Mouse (Mus musculus) cerebellum, adult 18-20 months (tissue): ENCODE data around the gene Gm17606.
A peak's percentile ranks its signal among the peaks of the same experiment; 100 is the strongest.

Experiments
- DNase-seq, 2 experiments: peaks; one replicate each; pipeline ENCODE4 v3.0.0; 2021

The Gm17606 gene

DNA sequence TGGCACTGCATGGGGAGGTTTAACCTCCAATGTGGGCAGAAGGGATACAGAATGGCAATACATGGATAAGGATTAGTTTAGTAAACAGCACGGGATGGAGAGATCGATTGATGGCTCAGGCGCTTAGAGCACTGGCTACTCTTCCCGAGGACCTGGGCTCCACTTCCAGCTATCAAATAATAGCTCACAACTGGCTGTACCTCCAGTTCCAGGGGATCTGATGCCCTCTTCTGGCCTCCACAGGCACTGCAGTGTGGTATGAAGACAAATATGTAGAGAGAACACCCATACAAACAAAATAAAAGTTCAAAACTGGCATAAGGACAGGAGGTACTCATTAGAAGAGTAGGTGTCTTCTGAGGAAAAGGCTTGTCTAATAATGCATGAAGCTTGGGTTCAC is 28.6 kb downstream of the Gm17606 start:
- DNase-seq = peak; percentile 63 to 64

DNA sequence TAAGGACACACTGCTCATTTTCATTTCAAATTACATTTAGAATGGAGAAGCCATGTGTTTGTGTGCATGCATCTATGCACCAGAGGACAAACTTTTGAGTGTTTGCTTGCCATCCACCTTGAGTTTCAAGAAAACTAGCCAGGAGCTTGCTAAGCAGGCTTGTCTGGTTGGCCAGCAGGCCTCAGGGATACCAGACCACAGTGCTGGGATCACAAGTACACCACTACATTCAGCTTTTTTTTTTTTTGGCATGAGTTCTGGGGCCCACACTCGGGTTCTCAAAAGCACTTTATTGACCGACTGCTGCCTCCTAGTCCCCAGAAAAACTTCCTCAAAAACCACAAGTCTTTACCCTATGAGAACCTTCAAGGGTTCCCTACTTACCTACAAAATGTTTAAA is 33.6 kb downstream of the Gm17606 start:
- no peak for DNase-seq

DNA sequence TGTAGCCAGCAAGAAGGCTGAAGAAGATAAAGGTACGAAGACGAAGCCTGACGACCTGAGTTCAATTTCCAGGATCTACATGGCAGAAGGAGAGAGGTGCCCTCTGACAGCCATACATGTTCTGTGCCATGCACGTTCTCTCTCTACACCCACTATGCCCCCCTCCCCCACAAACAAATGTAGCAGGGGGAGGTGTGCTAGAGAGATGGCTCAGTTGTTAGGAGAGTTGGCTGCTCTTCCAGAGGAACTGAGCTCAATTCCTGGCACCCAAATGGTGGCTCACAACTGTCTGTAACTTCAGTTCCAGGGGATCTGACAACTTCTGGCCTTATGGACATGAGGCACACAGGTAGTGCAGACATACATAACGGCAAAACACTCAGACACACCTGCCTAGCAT is 35.5 kb downstream of the Gm17606 start:
- DNase-seq = no peak

DNA sequence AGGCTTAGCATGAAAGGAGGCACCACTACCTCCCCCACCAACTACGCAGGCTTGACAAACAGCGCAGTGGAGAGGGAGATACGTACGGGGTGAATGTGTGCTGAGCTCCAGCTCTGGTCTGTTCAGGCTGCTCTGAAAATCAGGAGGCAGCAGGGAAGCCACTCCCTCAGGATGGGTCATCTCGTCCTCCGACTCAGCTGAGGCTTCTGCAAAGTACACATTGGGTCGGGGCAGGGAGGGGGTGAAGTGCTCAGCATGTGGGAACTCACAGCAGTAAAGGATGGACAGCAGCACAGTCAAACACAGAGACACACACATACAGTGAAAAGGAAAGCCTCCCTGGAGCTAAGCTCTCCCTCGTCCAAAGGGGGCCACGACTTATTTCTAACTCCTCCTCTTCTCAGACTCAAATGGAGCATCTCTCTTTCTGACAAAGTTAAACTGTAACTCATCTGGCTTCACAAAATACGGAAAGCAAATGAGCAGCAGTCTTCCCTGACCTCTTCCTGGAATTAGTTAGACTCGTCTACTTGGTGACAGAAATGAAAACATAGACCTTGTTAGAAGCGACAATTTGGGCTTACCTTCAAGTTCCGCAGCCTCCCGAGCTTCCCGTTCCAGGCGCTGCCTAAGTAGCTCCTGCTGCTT is 38.0 kb downstream of the Gm17606 start:
- no peak for DNase-seq

DNA sequence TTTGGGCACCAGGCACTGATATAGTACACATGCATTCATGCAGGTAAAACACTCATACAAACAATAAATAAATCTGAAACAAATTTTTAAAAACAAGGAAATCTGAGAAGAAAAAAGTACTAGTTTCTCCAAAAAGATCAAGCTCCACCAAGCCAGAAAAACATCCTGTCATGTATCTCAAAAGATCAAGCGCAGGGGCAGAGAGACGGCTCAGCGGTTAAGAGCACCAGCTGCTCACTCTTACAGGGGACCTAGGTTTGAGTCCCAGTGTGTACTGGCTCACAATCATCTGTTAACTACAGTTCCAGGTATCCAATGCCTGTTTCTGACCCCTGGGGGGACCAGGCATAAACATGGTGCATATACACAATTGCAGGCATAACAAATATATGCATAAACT is 41.6 kb downstream of the Gm17606 start:
- DNase-seq = no peak

DNA sequence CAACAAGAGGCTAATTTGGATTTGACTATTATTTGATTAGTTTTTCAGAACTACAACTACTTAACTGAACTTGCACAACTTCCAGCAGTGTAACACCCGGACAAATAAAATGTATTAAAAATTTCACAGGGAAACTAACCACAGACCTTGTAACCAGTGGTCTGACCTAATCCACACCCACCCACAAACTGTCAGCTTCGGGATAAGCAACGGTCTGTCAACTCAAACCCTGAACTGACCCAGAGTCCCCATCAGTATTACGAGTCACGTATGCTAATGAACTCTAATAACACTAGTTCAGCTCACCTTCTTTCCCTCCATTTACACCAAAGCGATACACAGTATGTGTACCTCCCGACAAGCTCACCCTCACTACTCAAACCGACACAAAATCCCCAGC is 44.7 kb downstream of the Gm17606 start:
- DNase-seq = peak in 1 of 2 experiments; percentile 14

DNA sequence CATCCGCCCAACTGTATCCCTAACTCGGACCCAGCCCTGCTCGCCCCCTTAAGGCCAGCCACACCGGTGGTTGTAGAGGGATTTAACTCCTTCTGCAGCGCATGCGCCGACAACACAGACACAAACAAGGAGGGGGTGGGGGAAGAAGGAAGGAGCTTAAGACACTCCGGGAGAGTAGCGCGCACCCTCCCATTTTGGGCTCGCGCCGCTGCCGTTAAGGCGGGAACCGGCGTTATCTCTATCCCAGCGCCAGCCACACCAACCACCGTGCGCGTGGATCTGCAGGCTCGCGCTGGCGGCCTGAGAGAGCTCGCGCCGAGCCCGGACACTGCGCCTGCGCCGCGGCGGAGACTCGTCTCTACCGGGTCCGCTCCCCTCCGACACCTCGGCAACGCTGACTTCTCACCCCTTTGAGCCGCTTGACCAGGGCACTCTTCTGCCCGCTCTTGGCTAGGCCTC is 45.3 kb downstream of the Gm17606 start, which contains the start of gene 1700123O20Rik:
Gene 1700123O20Rik, plus strand, starts transcription at position 154 of the 459 bp plus-strand sequence.
- peak in 1 of 2 experiments; percentile 81 for DNase-seq

DNA sequence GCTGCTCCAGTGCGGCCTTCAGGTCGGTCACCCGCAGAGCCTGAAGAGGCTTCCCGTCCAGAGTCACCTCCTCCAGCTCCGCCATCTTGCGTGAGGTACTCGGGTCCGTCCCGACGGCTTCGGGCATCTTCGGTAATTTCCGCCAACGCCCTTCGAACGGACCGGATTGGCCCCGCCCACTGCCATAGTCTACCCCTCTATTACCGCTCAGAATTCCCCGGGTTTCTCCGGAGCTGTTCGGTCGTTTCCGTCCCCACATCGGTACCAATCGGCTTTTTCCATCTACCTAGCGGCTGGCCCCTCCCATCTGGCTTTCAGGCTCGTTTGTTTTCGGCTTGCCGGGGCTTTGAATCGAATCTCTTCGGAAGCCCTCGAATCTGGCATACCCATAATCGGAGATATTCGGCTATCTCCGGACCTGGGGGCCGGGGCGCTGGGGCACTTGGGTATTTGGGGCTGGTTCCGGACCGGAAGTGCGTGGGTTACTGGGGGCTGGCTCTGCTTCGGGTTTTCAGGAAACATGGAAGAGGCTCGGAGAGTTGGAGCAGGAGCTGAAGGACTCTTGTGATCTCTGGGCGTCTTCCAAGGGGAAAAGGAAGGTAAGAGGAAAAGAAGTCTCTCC is 45.9 kb downstream of the Gm17606 start, which contains the start of gene Acin1:
Gene Acin1, minus strand, starts transcription at position 410 of the 622 bp plus-strand sequence.
- DNase-seq = peak; percentile 100

DNA sequence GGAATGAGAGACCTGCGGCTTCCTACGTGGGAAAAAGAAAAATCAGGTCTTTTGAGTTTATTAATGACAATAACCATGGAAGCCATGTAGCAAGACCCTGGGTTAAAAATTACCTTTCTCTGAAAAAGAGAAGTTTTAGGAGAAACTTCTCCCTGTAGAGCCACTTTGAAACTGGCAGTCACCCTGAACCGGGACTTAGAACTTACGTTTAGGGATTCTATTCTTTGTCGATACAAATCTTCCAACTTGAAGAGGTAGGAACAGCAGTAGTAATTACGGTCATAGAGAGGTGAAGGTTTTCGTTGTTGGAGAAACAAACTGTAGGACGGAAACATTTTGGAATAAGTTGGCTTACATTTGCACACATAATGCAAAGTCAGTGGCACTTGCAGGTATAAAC is 46.5 kb downstream of the Gm17606 start:
- no peak for DNase-seq

DNA sequence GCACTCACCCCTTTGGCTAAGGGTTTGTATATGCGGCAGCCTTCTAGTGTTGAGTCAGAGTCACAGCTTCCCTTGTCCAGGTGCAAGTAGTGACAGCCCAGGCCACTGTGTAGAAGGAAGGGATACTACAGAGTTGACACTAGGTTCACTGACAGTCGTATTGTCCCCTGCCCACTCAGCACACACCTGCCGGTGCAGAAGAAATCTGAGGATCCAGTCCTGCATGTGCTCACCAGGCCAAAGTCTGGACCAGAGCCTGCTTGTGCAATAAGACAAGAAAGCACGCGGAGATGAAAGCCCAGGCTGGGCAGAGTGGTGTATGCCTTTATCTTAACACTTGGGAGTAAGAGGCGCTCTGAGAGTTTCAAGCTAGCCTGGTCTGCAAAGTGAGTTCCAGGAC is 54.3 kb downstream of the Gm17606 start:
- DNase-seq = no peak

DNA sequence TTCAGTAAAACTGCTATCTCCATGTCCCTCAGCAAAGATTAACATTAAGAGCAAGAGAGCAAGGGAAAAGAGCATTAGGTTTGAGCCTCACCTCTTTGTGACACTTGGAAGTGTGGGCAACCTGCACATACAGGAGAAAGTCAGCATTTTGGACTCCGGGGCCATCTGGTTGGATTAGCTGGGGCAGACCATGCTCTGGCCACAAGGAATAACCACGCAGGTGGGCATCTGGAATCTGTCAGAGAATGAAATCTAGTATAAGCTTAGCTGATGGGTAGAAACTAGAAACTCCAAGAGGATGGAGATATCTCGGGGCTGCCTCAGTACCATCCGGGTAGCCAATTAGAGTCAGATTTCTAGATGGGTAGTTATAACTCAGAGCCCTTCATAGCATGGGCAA is 56.0 kb downstream of the Gm17606 start:
- no peak for DNase-seq
